Mouse (Mus musculus) bone marrow macrophage, adult 2 months (primary cell): Measurements from ENCODE around the gene Fnip2.

Experiments used
- CTCF ChIP-seq: IDR thresholded peaks from 2 replicates; pipeline ENCODE4 v1.5.1; 2012; ENCODE audit warnings: low read depth, mild to moderate bottlenecking, low read length, moderate library complexity
- POLR2A ChIP-seq: IDR thresholded peaks from 2 replicates; pipeline ENCODE4 v1.6.1; 2012; ENCODE audit warnings: mild to moderate bottlenecking, low read depth, low read length, borderline replicate concordance

GRCm38 (mm10) chr3:79551826-79552552 lies 15.6 kb downstream of the Fnip2 start:
- TF ChIP-seq CTCF: no peak
- no peak for TF ChIP-seq POLR2A
